Mouse (Mus musculus): Measurements from ENCODE around the gene Scyl2. TPM values are rescaled to one million over a fixed set of nuclear protein-coding genes. Genes with fewer than 3 reads are reported as not detected.
A peak's percentile ranks its signal among the peaks of the same experiment; 100 is the strongest.
"Not testable (repeated sequence)": the region's sequence is repeated elsewhere in the genome, so short reads cannot be mapped to it uniquely, and the experiment has no call there.

Gene Scyl2
- polyA plus RNA-seq, 1 experiment from 2014 or later = 9.8 TPM

DNA sequence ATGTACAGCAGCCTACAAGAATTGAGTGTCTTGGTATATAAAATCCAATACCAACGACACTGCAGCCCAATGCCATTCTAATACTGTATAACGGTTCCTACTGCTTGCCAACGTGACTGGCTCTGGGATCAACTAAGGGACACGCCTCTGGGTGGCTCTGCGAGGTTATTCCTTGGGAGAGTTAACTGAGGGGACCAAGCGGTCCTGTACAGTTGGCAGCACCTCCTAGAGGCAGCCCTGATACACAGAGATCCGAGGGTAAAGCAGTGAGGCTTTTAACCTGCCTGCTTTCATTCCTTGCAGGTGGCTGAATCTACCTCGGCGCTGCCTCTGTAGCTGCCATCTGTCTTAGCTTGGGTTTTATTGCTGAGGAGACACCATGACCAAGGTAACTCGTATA, 3.1 kb downstream of the Scyl2 start:
- ATAC-seq = no peak
- no peak overlapping the region for H3K9ac ChIP-seq (replicated peaks; ENCODE audit: low read depth, low read length)
- 78% methylated on average over 10 of the region's 10 CpGs for WGBS
- no peak overlapping the region for H3K4me3 ChIP-seq (replicated peaks; ENCODE audit: low read length)
- H3K4me2 ChIP-seq (ENCODE audit: low read length) = no peak overlapping the region
- H3K27me3 ChIP-seq (replicated peaks; ENCODE audit: control insufficient read depth, insufficient read depth, low read length) = no peaks in the 10 kb centered on the region
- H3K4me1 ChIP-seq (replicated peaks; ENCODE audit: control insufficient read depth, insufficient read depth, low read length) = peaks cover 22% of the 10 kb centered on the region
- H3K36me3 ChIP-seq (ENCODE audit: control insufficient read depth, insufficient read depth) = no peaks in the 10 kb centered on the region
- H3K27ac ChIP-seq (ENCODE audit: low read length) = no peak overlapping the region
- no peaks in the 10 kb centered on the region for H3K9me3 ChIP-seq (ENCODE audit: control insufficient read depth, low read length)

- H3K27me3 ChIP-seq (replicated peaks; ENCODE audit: control insufficient read depth, insufficient read depth, low read length) = no peaks in the 10 kb centered on the region
- no peak overlapping the region for H3K4me3 ChIP-seq (replicated peaks; ENCODE audit: low read length)
- no peak overlapping the region for H3K9ac ChIP-seq (replicated peaks; ENCODE audit: low read depth, low read length)
- peaks cover 22% of the 10 kb centered on the region for H3K4me1 ChIP-seq (replicated peaks; ENCODE audit: control insufficient read depth, insufficient read depth, low read length)
- no peaks in the 10 kb centered on the region for H3K36me3 ChIP-seq (ENCODE audit: control insufficient read depth, insufficient read depth)
- no peak for ATAC-seq
- no peaks in the 10 kb centered on the region for H3K9me3 ChIP-seq (ENCODE audit: control insufficient read depth, low read length)
- H3K27ac ChIP-seq (ENCODE audit: low read length) = no peak overlapping the region
- WGBS = 96% methylated on average over 1 of the region's 1 CpGs
- no peak overlapping the region for H3K4me2 ChIP-seq (ENCODE audit: low read length)
These were observed 3.9 kb downstream of the Scyl2 start for GRCm38 (mm10) chr10:89682157-89682556.

- ATAC-seq = no peak
- Histone ChIP-seq H3K4me3 (replicated peaks; ENCODE audit: low read length) (no peak overlapping the region), H3K9me3 (ENCODE audit: control insufficient read depth, low read length) (no peaks in the 10 kb centered on the region), H3K27me3 (replicated peaks; ENCODE audit: control insufficient read depth, insufficient read depth, low read length) (no peaks in the 10 kb centered on the region), H3K4me2 (ENCODE audit: low read length) (no peak overlapping the region), H3K9ac (replicated peaks; ENCODE audit: low read depth, low read length) (no peak overlapping the region), H3K27ac (ENCODE audit: low read length) (no peak overlapping the region), H3K4me1 (replicated peaks; ENCODE audit: control insufficient read depth, insufficient read depth, low read length) (peaks cover 20% of the 10 kb centered on the region), H3K36me3 (ENCODE audit: control insufficient read depth, insufficient read depth) (no peaks in the 10 kb centered on the region)
- 95% methylated on average over 4 of the region's 4 CpGs for WGBS
These were observed 4.4 kb downstream of the Scyl2 start for GRCm38 (mm10) chr10:89681706-89682105.

GRCm38 (mm10) chr10:89680517-89680916, 5.6 kb downstream of the Scyl2 start:
- H3K27me3 ChIP-seq (replicated peaks; ENCODE audit: control insufficient read depth, insufficient read depth, low read length) = no peaks in the 10 kb centered on the region
- H3K4me3 ChIP-seq (replicated peaks; ENCODE audit: low read length) = no peak overlapping the region
- no peak overlapping the region for H3K27ac ChIP-seq (ENCODE audit: low read length)
- no peaks in the 10 kb centered on the region for H3K36me3 ChIP-seq (ENCODE audit: control insufficient read depth, insufficient read depth)
- no peak overlapping the region for H3K9ac ChIP-seq (replicated peaks; ENCODE audit: low read depth, low read length)
- peaks cover 16% of the 10 kb centered on the region for H3K4me1 ChIP-seq (replicated peaks; ENCODE audit: control insufficient read depth, insufficient read depth, low read length)
- 85% methylated on average over 3 of the region's 3 CpGs for WGBS
- no peak for ATAC-seq
- H3K4me2 ChIP-seq (ENCODE audit: low read length) = no peak overlapping the region
- no peaks in the 10 kb centered on the region for H3K9me3 ChIP-seq (ENCODE audit: control insufficient read depth, low read length)

- Histone ChIP-seq H3K36me3 (ENCODE audit: control insufficient read depth, insufficient read depth) (no peaks in the 10 kb centered on the region), H3K4me3 (replicated peaks; ENCODE audit: low read length) (no peak overlapping the region), H3K4me2 (ENCODE audit: low read length) (no peak overlapping the region), H3K9me3 (ENCODE audit: control insufficient read depth, low read length) (no peaks in the 10 kb centered on the region), H3K27ac (ENCODE audit: low read length) (no peak overlapping the region), H3K9ac (replicated peaks; ENCODE audit: low read depth, low read length) (no peak overlapping the region), H3K27me3 (replicated peaks; ENCODE audit: control insufficient read depth, insufficient read depth, low read length) (no peaks in the 10 kb centered on the region), H3K4me1 (replicated peaks; ENCODE audit: control insufficient read depth, insufficient read depth, low read length) (peaks cover 8% of the 10 kb centered on the region)
- ATAC-seq = no peak
- WGBS = 83% methylated on average over 1 of the region's 1 CpGs
These were observed 6.6 kb downstream of the Scyl2 start for GRCm38 (mm10) chr10:89679448-89679847.

GRCm38 (mm10) chr10:89678054-89678453, 8.0 kb downstream of the Scyl2 start:
- WGBS = 92% methylated on average over 4 of the region's 4 CpGs
- Histone ChIP-seq H3K4me3 (replicated peaks; ENCODE audit: low read length) (no peak overlapping the region), H3K9me3 (ENCODE audit: control insufficient read depth, low read length) (no peaks in the 10 kb centered on the region), H3K4me2 (ENCODE audit: low read length) (no peak overlapping the region), H3K27ac (ENCODE audit: low read length) (no peak overlapping the region), H3K9ac (replicated peaks; ENCODE audit: low read depth, low read length) (no peak overlapping the region), H3K4me1 (replicated peaks; ENCODE audit: control insufficient read depth, insufficient read depth, low read length) (peaks cover 3% of the 10 kb centered on the region; the same call in 1 of the 2 replicates), H3K36me3 (ENCODE audit: control insufficient read depth, insufficient read depth) (no peaks in the 10 kb centered on the region), H3K27me3 (replicated peaks; ENCODE audit: control insufficient read depth, insufficient read depth, low read length) (no peaks in the 10 kb centered on the region)
- no peak for ATAC-seq

DNA sequence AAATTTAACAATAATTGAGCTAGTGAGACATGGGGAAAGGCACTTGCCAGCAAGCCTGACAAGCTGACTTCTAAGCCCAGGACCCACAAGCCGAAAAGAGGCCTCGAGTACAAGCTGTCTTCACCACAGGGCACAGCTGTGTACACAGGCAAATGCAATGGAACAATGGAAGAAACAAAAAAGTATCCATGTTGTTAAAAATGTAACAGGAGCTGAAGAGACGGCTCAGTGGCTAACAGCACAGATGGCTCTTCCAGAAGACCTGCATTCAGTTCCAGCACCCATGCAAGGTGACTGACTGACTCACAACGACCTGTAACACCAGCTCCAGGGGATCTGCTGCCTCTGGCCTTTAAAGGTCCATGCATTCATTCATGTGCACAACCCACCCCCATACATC, 9.5 kb downstream of the Scyl2 start:
- H3K9ac ChIP-seq (replicated peaks; ENCODE audit: low read depth, low read length) = no peak overlapping the region
- no peak overlapping the region for H3K27ac ChIP-seq (ENCODE audit: low read length)
- no peaks in the 10 kb centered on the region for H3K27me3 ChIP-seq (replicated peaks; ENCODE audit: control insufficient read depth, insufficient read depth, low read length)
- no peaks in the 10 kb centered on the region for H3K36me3 ChIP-seq (ENCODE audit: control insufficient read depth, insufficient read depth)
- no peak overlapping the region for H3K4me2 ChIP-seq (ENCODE audit: low read length)
- peaks cover 3% of the 10 kb centered on the region; the same call in 1 of the 2 replicates for H3K4me1 ChIP-seq (replicated peaks; ENCODE audit: control insufficient read depth, insufficient read depth, low read length)
- H3K4me3 ChIP-seq (replicated peaks; ENCODE audit: low read length) = no peak overlapping the region
- peak; percentile 45; the same call in 1 of the 2 replicates for ATAC-seq
- no peaks in the 10 kb centered on the region for H3K9me3 ChIP-seq (ENCODE audit: control insufficient read depth, low read length)
- 27% methylated on average over 4 of the region's 4 CpGs for WGBS

DNA sequence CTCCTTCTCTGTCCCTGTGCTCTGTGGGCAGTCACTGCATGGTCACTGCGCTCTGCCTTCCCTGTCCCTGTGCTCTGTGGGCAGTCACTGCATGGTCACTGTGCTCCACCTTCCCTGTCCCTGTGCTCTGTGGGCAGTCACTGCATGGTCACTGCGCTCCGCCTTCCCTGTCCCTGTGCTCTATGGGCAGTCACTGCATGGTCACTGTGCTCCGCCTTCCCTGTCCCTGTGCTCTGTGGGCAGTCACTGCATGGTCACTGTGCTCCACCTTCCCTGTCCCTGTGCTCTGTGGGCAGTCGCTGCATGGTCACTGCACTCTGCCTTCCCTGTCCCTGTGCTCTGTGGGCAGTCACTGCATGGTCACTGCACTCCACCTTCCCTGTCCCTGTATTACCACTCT, 15.7 kb downstream of the Scyl2 start:
- 96% methylated on average over 5 of the region's 5 CpGs for WGBS
- not testable (repeated sequence) for H3K4me3 ChIP-seq (replicated peaks; ENCODE audit: low read length)

DNA sequence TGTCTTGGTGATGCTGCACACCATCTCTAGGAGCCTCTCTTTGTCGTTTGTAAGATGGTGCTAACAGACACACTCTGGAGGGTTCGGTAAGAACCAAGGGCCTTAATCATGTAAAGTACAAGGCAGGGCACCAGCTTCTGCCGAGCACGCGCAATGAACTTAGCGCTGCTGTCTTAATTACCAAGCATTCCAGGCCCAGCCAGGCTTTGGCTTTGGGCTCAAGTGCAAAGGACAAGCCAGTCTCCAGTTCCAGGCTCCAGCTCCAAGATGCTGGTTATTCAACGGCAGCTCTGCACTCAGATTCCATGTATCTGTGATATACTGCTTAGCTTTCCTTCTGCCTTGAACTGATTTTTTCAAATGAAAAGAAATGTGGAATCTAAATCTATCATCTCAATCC, 18.5 kb downstream of the Scyl2 start:
- Histone ChIP-seq H3K4me2 (ENCODE audit: low read length) (no peak overlapping the region), H3K9ac (replicated peaks; ENCODE audit: low read depth, low read length) (no peak overlapping the region), H3K4me3 (replicated peaks; ENCODE audit: low read length) (no peak overlapping the region), H3K9me3 (ENCODE audit: control insufficient read depth, low read length) (no peaks in the 10 kb centered on the region), H3K27ac (ENCODE audit: low read length) (no peak overlapping the region), H3K36me3 (ENCODE audit: control insufficient read depth, insufficient read depth) (peaks cover 4% of the 10 kb centered on the region), H3K27me3 (replicated peaks; ENCODE audit: control insufficient read depth, insufficient read depth, low read length) (no peaks in the 10 kb centered on the region), H3K4me1 (replicated peaks; ENCODE audit: control insufficient read depth, insufficient read depth, low read length) (no peaks in the 10 kb centered on the region)
- 77% methylated on average over 7 of the region's 7 CpGs for WGBS
- no peak for ATAC-seq

More for the DNA sequence above, 15.7 kb downstream of the Scyl2 start:
- not testable (repeated sequence) for H3K27me3 ChIP-seq (replicated peaks; ENCODE audit: control insufficient read depth, insufficient read depth, low read length); H3K4me1 ChIP-seq (replicated peaks; ENCODE audit: control insufficient read depth, insufficient read depth, low read length); H3K9ac ChIP-seq (replicated peaks; ENCODE audit: low read depth, low read length); ATAC-seq; H3K9me3 ChIP-seq (ENCODE audit: control insufficient read depth, low read length); H3K27ac ChIP-seq (ENCODE audit: low read length); H3K36me3 ChIP-seq (ENCODE audit: control insufficient read depth, insufficient read depth); H3K4me2 ChIP-seq (ENCODE audit: low read length)

DNA sequence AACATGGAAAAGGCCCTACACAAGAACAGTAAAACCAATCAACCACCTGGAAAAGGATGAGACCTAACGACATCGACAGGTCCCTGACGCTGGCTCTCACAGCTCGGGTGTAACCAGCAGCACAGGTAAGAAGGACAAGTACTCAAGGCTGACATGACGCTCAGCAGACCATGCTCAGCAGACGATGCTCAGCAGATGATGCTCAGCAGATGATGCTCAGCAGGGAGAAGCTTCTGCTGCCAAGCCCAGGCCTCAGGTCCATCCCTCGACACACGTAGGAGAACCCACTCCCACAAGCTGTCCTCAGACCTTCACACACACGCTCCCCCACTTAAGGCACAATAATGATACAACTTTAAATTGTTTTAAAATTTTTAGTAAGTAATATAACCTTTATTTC, 20.4 kb downstream of the Scyl2 start:
- Histone ChIP-seq H3K4me2 (ENCODE audit: low read length) (no peak overlapping the region), H3K27me3 (replicated peaks; ENCODE audit: control insufficient read depth, insufficient read depth, low read length) (no peaks in the 10 kb centered on the region), H3K36me3 (ENCODE audit: control insufficient read depth, insufficient read depth) (peaks cover 8% of the 10 kb centered on the region), H3K4me1 (replicated peaks; ENCODE audit: control insufficient read depth, insufficient read depth, low read length) (no peaks in the 10 kb centered on the region), H3K9me3 (ENCODE audit: control insufficient read depth, low read length) (no peaks in the 10 kb centered on the region), H3K27ac (ENCODE audit: low read length) (no peak overlapping the region), H3K4me3 (replicated peaks; ENCODE audit: low read length) (no peak overlapping the region), H3K9ac (replicated peaks; ENCODE audit: low read depth, low read length) (no peak overlapping the region)
- no peak for ATAC-seq
- 94% methylated on average over 9 of the region's 9 CpGs for whole genome bisulfite sequencing

Measured in forebrain, embryonic 16.5 days (tissue).